Mouse (Mus musculus) stomach, postnatal 0 days (tissue): ENCODE measurements around the gene Rabggta.

Source experiments
- CTCF ChIP-seq: IDR thresholded peaks from 2 replicates; pipeline ENCODE4 v1.5.1; 2016; ENCODE audit warnings: antibody characterized with exemption, low read depth, mild to moderate bottlenecking, moderate library complexity
- EP300 ChIP-seq: optimal IDR thresholded peaks from 2 replicates; pipeline ENCODE3; 2016; ENCODE audit warnings: antibody characterized with exemption

- TF ChIP-seq EP300 (no peak), CTCF (no peak)
Measured at GRCm38 (mm10) chr14:55677615-55678014, 44.4 kb downstream of the Rabggta start.
